Mouse (Mus musculus) CD8-positive naive resting alpha-beta T cell, adult 57 days (primary cell): ENCODE measurements around the gene Abca8b. TPM values are rescaled to one million over a fixed set of nuclear protein-coding genes. Genes with fewer than 3 reads are reported as not detected.

Experiments used
- total RNA-seq: library from RNA; stranded (reverse); gene quantifications from one replicate; pipeline ENCODE4 v1.2.4, GENCODE M21; 2023

The Abca8b gene
- total RNA-seq = not detected

GRCm38 (mm10) chr11:109995624-109996023, at the start of gene Abca8b:
Abca8b (minus strand) TSS chr11:109995845.

Other genes with a start within 250 kb of the Abca8b start
- not detected for gene 1700012B07Rik, start 167.8 kb downstream of the Abca8b start, total RNA-seq
- gene Abca8a, start 100.1 kb upstream of the Abca8b start, total RNA-seq = not detected
- 0.40 TPM for gene Abca9, start 172.4 kb upstream of the Abca8b start, total RNA-seq